Mouse (Mus musculus): ENCODE measurements at regions not wholly inside any gene's neighbourhood (a gene's known extent, or its start where the extent isn't known, plus 50 kb on each side); places are given as distances from the start of the nearest gene placed in this dataset.

DNA sequence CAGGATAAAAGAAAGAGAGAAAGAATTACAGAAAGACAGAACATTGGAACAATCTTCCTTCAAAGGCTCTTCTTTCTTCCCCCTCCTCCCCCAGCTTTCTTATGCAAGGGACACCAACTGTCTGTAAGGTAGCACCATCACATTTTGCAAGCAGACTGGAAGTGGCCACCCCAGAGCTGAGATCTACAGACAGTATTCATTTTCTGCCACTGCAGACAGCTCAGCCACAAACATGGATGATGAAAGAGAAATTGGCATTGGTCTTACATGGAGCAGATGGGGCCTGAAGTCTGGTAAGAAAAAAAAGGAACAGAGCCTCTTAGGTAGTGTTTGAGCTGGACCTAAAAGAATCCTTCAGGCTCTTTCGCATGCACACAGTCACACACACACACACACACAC lies 428.9 kb upstream of the Zfp462 start:
- TF ChIP-seq CTCF (IDR thresholded peaks at IDR 0.05; ENCODE audit: control insufficient read depth, insufficient read depth, insufficient replicate concordance, low read depth, low read length), result no peak
- TF ChIP-seq POLR2A (IDR thresholded peaks at IDR 0.05; ENCODE audit: control insufficient read depth, low read depth, low read length), result no peak
